Mouse (Mus musculus) spleen, adult 12 weeks (tissue): ENCODE data around the gene Fbxo47.
"Not testable (repeated sequence)": the region's sequence is repeated elsewhere in the genome, so short reads cannot be mapped to it uniquely, and the experiment has no call there.

Experiments
- DNase-seq: peaks from one replicate; pipeline ENCODE4 v3.0.0; 2022; ENCODE audit warnings: low spot score

Gene Fbxo47

GRCm38 (mm10) chr11:97880362-97880761, 3.6 kb downstream of the Fbxo47 start:
- DNase-seq, result no peak

DNA sequence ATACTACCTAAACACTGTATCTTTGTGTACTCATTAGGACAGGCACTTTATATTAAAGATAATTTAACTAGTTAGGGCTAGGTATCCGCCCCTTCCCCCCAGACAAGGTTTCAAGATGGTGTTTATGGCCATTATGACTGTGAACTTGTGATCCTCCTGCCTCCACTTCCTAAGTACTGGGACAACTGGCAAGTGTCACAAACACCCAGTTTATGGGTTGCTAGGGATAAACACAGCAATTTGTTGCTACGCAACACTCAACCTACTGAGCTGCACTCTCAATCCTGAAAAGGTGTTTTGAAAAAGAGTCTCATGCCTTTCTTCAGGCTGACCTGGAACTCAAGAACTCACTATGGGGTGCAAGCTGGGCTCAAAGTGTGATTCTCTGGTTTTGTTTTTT, 6.6 kb downstream of the Fbxo47 start:
- no peak for DNase-seq

DNA sequence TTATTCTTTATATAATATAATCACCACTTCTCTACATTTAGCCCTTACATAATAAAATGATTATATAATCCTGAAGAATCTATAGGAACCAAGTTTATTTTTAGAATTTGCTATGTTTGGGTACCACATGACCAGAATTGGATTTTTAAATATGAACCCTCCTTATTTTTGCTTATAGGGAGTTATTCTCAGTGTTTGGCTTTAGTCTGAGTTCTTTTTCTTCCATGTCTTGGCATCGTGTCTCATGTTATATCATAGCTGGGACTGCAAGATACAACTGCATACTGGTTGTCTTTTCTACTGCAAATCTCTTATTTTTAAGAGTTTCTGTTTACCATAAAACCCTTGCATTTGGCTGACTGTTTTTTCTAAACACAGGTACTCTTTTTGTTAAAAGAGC, 9.6 kb downstream of the Fbxo47 start:
- no peak for DNase-seq

GRCm38 (mm10) chr11:97872378-97872777, 11.6 kb downstream of the Fbxo47 start:
- not testable (repeated sequence) for DNase-seq

GRCm38 (mm10) chr11:97867591-97867990, 16.4 kb downstream of the Fbxo47 start:
- DNase-seq, result no peak

DNA sequence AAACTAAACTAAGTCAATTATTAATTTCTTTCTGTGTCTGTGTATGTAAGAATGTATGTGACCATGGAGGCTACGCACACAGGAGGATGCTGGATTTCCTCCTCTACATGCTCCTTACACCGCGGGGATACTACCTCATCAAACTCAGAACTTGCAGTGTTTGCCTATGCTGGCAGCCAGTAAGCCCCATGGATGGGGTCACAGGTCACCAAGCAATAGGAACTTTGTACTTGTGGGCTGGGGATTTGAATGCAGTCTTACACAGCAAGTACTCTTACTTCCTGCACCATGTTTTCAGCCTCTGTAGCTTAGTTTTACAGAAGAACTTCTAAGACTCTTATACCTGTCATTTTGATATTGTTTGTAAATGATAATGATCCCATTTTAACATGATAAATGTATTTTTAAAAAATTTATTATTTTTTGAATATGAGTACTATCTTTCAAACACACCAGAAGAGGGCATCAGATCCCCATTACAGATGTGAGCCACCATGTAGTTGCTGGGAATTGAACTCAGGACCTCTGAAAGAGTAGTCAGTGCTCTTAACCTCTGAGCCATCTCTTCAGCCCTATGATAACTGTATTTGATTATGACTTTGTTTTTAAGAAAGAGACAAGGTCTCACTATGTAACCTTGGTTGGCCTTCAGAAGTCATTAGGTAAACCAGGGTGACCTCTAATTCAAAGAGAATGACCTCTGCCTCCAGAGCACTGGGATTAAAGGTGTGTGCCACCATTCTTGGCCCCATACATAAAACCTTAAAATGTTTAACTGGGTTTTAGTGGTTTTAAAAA, 17.7 kb downstream of the Fbxo47 start:
- no peak for DNase-seq

- DNase-seq, result no peak
Observed at GRCm38 (mm10) chr11:97865421-97865820, 18.5 kb downstream of the Fbxo47 start.

DNA sequence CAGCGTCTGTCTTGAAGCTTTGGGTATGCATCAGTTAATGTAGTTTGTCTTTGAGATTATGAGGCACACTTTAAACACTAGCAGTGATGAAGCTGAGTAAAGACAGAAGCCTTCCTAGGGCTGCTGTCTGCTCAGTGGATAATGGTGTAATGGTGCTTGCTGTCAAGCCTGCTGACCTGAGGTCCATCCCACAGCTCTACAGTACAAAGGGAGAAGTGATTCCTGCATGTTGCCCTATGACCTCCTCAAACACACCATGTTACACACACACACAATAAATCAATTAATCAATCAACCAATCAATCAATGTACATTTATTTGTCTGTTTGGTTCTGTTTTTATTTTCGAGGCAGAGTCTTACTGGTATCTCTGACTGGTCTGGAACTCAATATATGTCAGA, 21.8 kb downstream of the Fbxo47 start:
- DNase-seq, result no peak

- no peak for DNase-seq
Observed at GRCm38 (mm10) chr11:97855473-97855872, 28.5 kb downstream of the Fbxo47 start.

GRCm38 (mm10) chr11:97851601-97852000, 32.4 kb downstream of the Fbxo47 start:
- no peak for DNase-seq

DNA sequence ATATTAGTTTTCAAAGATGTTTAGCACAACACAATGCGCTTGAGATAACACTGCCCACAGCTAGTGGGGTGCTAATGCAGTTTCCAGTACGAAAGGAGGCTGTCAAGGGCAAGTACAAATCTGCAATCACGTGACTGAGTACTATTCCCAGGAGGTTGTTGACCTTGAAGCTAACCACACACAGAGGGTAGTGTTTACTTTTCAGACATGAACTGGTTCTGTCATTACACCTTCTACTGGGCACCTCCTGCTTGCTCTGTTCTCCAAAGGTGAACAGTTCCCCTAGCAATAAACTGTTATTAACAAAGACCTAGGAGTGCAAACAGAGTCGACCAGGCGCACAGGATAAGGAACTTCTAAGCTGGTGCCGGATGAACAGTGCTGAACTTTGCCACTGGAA, 33.6 kb downstream of the Fbxo47 start:
- no peak for DNase-seq

GRCm38 (mm10) chr11:97842001-97842400, 42.0 kb downstream of the Fbxo47 start:
- DNase-seq, result no peak

GRCm38 (mm10) chr11:97840991-97841661, 42.8 kb downstream of the Fbxo47 start:
- no peak for DNase-seq

DNA sequence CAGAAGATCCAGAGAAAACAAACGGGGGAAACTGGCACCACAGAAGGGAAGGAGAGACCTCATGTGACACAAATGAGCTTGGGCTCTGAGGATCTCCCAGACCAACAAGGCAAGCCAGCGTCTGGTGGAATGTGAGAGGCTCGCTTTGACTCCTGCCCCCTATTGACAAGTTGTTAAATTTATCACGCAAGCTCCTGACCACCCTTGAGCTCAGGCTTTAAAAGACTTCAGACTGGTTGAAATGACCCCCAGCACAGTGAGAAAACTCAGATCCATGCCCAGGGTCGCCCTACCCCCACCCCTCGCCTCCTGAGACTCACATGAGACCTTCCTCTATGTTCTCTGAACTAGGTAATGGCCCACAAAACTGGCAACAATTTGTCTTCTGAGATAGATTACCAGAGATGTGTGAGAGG, 43.4 kb downstream of the Fbxo47 start, which contains the start of gene B230217C12Rik:
Gene B230217C12Rik (plus strand): TSS at position 242 of the 416 bp plus-strand sequence.
- DNase-seq, result no peak

DNA sequence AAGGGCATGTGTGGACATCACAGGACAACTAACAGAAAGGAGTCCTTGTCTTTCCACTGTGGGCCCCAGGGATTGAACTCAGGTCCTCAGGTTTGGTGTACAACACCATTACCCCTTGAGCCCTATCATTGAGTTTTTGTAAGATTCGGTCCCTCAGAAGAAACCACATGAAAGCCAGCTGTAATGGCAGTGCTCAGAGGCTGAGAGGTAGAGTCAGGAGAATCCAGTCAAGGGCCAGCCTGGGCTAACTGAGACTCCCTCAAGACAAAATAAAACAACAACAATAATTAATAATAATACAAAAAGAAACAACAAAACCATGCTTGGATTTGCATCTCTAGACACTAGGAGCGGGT, 43.8 kb downstream of the Fbxo47 start:
- no peak for DNase-seq

GRCm38 (mm10) chr11:97839441-97840134, 44.4 kb downstream of the Fbxo47 start:
- DNase-seq, result no peak

- DNase-seq, result no peak
Observed at GRCm38 (mm10) chr11:97838779-97839440, 45.0 kb downstream of the Fbxo47 start.

DNA sequence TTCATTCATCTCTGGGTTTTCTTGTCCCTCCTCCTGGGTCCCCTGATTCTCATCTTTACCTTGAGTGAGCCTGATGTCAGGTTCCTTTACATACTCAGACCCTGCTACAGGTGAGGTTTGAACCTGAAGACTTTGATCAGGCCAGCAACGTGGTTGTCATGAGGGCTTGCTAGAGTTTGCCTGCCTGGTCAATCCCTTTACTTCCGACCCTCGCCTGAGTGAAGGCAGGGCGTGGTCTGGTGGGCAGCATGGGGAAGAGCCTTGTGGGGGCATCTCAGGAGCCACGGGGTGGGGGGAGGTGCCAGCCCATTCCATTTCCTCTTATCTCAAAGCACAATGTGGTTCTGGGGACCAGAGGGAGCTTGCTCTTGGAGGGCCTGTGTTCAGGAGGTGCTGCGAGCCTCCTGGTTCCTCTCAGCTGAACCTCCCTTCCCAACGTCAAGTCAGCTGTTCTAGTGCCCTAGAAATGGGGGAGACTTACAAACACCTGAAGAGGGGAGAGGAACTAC, 46.3 kb downstream of the Fbxo47 start:
- no peak for DNase-seq

GRCm38 (mm10) chr11:97837051-97837450, 46.9 kb downstream of the Fbxo47 start:
- not testable (repeated sequence) for DNase-seq

DNA sequence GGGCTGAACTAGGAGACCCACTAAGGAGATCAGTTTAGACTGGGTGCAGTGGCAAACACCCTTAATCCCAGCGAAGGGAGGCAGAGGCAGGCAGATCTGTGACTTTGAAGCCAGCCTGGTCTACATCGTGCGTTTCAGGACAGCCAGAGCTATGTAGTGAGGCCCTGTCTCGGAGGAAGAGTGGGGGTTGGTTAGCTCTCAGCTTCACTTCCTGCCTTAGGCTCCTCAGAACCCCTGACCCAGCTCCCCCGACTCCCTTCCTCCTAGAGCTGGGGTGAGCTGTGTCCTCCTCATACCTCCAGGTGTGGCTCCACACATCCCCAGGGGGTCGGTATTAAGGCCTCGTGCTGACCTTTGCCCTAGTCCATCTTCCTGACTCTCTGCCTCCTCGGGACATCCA, 47.4 kb downstream of the Fbxo47 start:
- no peak for DNase-seq

DNA sequence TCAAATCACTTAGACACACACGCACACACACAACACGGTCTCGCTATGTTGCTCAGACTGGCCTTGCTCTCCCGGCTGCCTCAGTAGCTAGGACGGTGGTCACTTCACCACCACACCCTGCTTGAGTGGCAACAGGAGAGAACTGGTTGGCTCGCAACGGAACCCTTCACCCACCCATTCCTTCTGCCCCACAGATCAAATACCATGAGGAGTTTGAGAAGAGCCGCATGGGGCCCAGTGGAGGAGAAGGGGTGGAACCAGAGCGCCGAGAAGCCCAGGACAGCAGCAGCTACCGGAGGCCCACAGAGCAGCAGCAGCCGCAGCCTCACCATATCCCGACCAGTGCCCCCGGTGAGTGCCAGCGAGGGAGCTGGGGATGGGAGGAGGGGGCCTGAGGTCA, 50.6 kb downstream of the Fbxo47 start:
- DNase-seq, result no peak

GRCm38 (mm10) chr11:97832001-97832400, 52.0 kb downstream of the Fbxo47 start:
- DNase-seq, result no peak
